Mouse (Mus musculus): ENCODE results near the gene 1700028P14Rik.
A peak's percentile ranks its signal among the peaks of the same experiment; 100 is the strongest.

Gene 1700028P14Rik

DNA sequence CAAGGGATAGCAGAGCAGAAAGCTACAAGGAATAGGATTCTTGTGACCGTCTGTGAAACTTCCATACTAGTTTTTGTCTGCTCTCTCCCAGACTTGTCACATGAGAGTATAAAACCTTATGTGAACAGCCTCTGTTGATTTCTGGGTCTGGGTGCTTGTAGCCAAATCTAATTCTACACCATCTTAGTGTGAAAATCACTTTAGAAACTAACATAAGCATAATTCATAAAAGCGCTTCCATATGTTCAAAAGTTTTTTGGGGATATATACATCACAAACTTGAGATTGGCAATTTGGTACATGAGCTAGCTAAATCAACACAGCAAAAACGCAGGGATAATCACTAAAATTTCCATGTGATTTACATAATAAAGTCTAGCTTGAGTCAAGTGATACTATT is 57.7 kb downstream of the 1700028P14Rik start:
- DNase-seq = no peak

GRCm38 (mm10) chr19:23578606-23579355 is 73.8 kb downstream of the 1700028P14Rik start:
- DNase-seq = peak; percentile 73

- no peak for DNase-seq
These were observed 75.9 kb downstream of the 1700028P14Rik start for GRCm38 (mm10) chr19:23576685-23577084.

DNA sequence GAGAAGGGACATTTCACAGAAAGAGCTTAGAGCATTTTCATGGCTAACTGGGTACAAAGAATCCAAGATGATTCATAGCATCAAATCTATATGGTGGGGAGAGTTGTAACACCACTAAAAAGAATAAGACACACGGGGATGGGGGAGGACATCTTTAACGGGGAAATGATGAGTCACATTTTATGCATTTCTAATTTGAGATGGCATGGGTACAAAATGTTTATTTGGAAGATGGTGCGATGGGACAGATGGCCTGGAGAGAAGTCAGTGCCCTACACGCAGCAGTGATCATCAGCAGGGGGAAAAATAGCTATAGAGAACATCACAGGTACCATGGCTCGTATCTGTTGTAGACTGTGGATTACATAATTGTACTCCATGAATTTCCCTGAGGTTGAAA is 88.9 kb downstream of the 1700028P14Rik start:
- DNase-seq = peak; percentile 87

GRCm38 (mm10) chr19:23562588-23562987 is 90.0 kb downstream of the 1700028P14Rik start:
- DNase-seq = peak; percentile 38

GRCm38 (mm10) chr19:23562061-23562460 is 90.6 kb downstream of the 1700028P14Rik start:
- no peak for DNase-seq

- peak; percentile 79 for DNase-seq
These were observed 99.2 kb downstream of the 1700028P14Rik start for GRCm38 (mm10) chr19:23553450-23553849.

- DNase-seq = peak; percentile 32
These were observed 107.0 kb downstream of the 1700028P14Rik start for GRCm38 (mm10) chr19:23545604-23546003.

DNA sequence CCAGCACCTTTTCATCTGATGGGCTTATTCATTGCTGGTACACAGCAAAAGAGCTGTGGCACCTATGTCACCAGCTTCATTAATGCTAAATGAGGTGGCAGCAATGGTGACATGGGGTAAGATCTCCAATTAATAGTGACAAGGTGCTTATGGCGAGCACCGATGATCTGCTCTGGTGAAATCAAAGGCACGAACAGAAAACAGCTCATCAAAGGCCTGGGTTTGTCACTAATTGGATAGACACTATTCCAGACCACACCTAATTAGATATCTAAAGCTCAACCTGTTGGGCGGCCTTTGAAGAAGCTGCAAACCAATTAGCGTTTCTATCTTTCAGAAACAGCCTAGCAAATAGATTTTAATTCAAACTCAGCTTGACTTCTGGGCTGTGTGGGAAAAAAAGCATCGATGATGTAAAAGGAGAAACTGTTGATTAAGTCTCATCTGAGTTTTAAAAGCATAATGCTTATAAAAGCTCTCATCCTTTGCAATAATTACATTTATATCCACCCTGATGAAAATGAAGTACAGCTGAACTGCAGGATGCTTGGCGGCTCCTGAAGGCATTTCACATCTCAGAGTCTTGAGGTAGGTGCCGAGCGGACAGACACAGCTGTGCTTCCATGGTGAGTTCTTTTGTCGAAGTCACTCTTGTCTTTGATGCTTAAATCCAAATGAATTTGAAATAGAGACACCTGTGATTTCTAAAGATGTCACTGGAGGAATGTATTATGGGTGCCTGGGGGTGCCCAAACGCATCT is 109.2 kb downstream of the 1700028P14Rik start:
- no peak for DNase-seq

- no peak for DNase-seq
These were observed 109.9 kb downstream of the 1700028P14Rik start for GRCm38 (mm10) chr19:23542759-23543158.

GRCm38 (mm10) chr19:23535700-23536099 is 116.9 kb downstream of the 1700028P14Rik start:
- no peak for DNase-seq

- DNase-seq = no peak
These were observed 120.7 kb downstream of the 1700028P14Rik start for GRCm38 (mm10) chr19:23531899-23532298.

- DNase-seq = peak; percentile 58
These were observed 128.9 kb downstream of the 1700028P14Rik start for GRCm38 (mm10) chr19:23523711-23524110.

DNA sequence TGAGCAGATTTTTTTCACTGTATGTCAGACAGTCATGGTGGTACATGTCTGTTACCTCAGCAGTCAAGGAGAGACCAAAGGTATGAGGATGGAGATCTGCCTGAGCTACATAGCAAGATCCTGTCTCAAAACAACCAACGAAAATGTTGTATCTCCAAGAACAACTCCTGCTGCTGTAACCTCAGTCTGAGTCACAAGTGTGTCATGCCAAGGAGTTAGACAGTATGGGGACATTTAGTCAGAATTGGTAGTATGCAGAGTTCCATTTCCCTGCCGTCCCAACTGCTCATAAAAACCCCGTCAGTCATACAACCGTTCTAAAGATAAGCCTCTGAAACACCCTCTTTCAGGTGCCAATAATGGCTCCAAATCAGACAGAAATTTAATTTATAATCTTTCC is 130.8 kb downstream of the 1700028P14Rik start:
- DNase-seq = no peak

GRCm38 (mm10) chr19:23521071-23521470 is 131.5 kb downstream of the 1700028P14Rik start:
- no peak for DNase-seq

GRCm38 (mm10) chr19:23520629-23521028 is 132.0 kb downstream of the 1700028P14Rik start:
- DNase-seq = no peak

DNA sequence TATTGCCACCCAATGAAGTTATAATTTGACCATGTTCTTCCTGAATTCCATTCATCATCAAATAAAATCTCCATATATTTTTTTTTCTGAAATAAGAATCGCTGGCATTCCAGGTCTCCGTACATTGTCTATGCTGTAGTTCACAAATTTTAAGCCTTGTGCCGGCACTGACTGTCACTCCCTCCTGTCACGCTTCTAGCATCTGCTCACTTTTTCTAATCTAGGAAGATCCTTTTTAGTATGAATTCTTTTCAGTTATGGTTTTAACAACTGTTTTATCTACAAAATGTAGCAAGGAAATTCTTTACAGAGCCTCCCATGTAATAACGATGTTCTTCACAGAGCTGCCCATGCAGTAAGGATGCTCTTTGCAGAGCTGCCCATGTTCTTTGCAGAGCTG is 134.1 kb downstream of the 1700028P14Rik start:
- no peak for DNase-seq

GRCm38 (mm10) chr19:23511303-23511702 is 141.3 kb downstream of the 1700028P14Rik start:
- no peak for DNase-seq
